Mouse (Mus musculus): ENCODE measurements around the gene Srbd1. TPM values are rescaled to one million over a fixed set of nuclear protein-coding genes. Genes with fewer than 3 reads are reported as not detected.

The Srbd1 gene
- polyA plus RNA-seq, 1 experiment from 2014 or later = 8.4 TPM

Other genes with a start within 250 kb of the Srbd1 start
- 12.8 TPM in 2 replicates for gene Prkce, start 22.6 kb upstream of the Srbd1 start, polyA plus RNA-seq (2014; fragmentation: Nextera tagmentation; extraction: Ambion mirVana)